Mouse (Mus musculus) midbrain, embryonic 11.5 days (tissue): ENCODE results near the gene Aff1. TPM values are rescaled to one million over a fixed set of nuclear protein-coding genes. Genes with fewer than 3 reads are reported as not detected.

ENCODE experiments used
- ATAC-seq: fragments of 200-750 bp; cut with Nextera tagmentation; 2 replicates; pipeline ENCODE4 v1.8.0; 2017; ENCODE audit warnings: moderate TSS enrichment, moderate library complexity; ENCODE audit not compliant: low FRiP score
- DNase-seq: peaks from one replicate; pipeline ENCODE4 v3.0.0; 2015; ENCODE audit warnings: low spot score; ENCODE audit errors: missing footprints
- H3K27ac ChIP-seq: fragments of 300-500 bp; sonication (generic); 2 replicates; pipeline ENCODE4 v1.5.1; 2014; ENCODE audit warnings: low read depth, low read length
- H3K27me3 ChIP-seq: fragments of 300-500 bp; sonication (generic); 2 replicates; pipeline ENCODE4 v1.6.1; 2014; ENCODE audit warnings: mild to moderate bottlenecking, low read length, moderate library complexity, mixed read lengths; ENCODE audit not compliant: control insufficient read depth, insufficient read depth
- H3K36me3 ChIP-seq: fragments of 300-500 bp; sonication (generic); 2 replicates; pipeline ENCODE4 v1.6.1; 2014; ENCODE audit warnings: mild to moderate bottlenecking, low read length, moderate library complexity, mixed read lengths; ENCODE audit not compliant: control insufficient read depth, insufficient read depth
- H3K4me1 ChIP-seq: fragments of 300-500 bp; sonication (generic); 2 replicates; pipeline ENCODE4 v1.6.1; 2014; ENCODE audit warnings: low read length; ENCODE audit not compliant: control insufficient read depth, insufficient read depth
- H3K4me2 ChIP-seq: fragments of 300-500 bp; sonication (generic); 2 replicates; pipeline ENCODE4 v1.6.1; 2014; ENCODE audit warnings: mild to moderate bottlenecking, moderate library complexity
- H3K4me3 ChIP-seq: fragments of 300-500 bp; sonication (generic); 2 replicates; pipeline ENCODE4 v1.5.1; 2014; ENCODE audit warnings: low read depth, low read length
- H3K9ac ChIP-seq: fragments of 300-500 bp; sonication (generic); 2 replicates; pipeline ENCODE4 v1.6.1; 2014; ENCODE audit warnings: low read length
- H3K9me3 ChIP-seq: fragments of 300-500 bp; sonication (generic); 2 replicates; pipeline ENCODE4 v1.6.1; 2016; ENCODE audit warnings: low read length; ENCODE audit not compliant: control insufficient read depth
- WGBS: fragments of 180-500 bp; shearing (Covaris S2); extraction: QIAGEN DNeasy Blood & Tissue Kit; methylation state at CpG from one replicate; pipeline ENCODE4 v1.1.7; 2014; 5-methylcytosine and 5-hydroxymethylcytosine counted together
- polyA plus RNA-seq: library from polyadenylated mRNA; unstranded; fragments of >200 nt; fragmentation: Nextera tagmentation; extraction: Ambion mirVana; gene quantifications from 2 replicates; pipeline ENCODE4 v1.2.1, GENCODE M21; 2014

Gene Aff1
- polyA plus RNA-seq, 1 experiment from 2014 or later: 5.9 TPM

- no peaks in the 10 kb centered on the region for H3K36me3 ChIP-seq
- H3K27me3 ChIP-seq: no peaks in the 10 kb centered on the region
- 88% methylated on average over 1 of the region's 1 CpGs for WGBS
- H3K4me2 ChIP-seq: no peak overlapping the region
- no peaks in the 10 kb centered on the region for H3K4me1 ChIP-seq
- H3K27ac ChIP-seq: no peak overlapping the region
- no peak overlapping the region for H3K4me3 ChIP-seq
- H3K9me3 ChIP-seq: no peaks in the 10 kb centered on the region
- ATAC-seq (no peak), DNase-seq (no peak)
- H3K9ac ChIP-seq: no peak overlapping the region
Observed at GRCm38 (mm10) chr5:103819674-103820073, 127.5 kb downstream of the Aff1 start.

DNA sequence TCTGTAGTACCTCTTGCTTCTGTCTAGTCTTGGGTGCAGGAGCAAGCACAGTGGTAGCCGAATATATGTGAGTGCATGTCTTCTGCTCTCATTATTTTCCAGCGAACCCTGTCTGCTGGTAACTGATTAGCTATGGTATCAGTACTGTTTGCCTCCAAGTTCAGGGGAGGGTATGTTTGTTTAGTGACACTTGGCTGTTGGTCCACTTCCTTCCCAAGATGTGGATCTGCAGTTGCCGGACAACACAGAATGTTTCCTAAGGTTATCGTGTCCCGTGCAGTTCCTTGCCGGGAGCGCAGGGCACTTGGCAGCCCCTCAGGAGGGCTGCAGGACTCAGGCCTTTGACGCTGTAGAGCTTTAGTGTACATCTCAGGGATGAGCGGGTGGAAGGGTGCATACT is 128.9 kb downstream of the Aff1 start:
- ATAC-seq (no peak), DNase-seq (no peak)
- no peaks in the 10 kb centered on the region for H3K27me3 ChIP-seq
- H3K4me2 ChIP-seq: no peak overlapping the region
- no peaks in the 10 kb centered on the region for H3K4me1 ChIP-seq
- no peak overlapping the region for H3K4me3 ChIP-seq
- H3K27ac ChIP-seq: no peak overlapping the region
- H3K36me3 ChIP-seq: no peaks in the 10 kb centered on the region
- WGBS: 87% methylated on average over 9 of the region's 9 CpGs
- H3K9ac ChIP-seq: no peak overlapping the region
- no peaks in the 10 kb centered on the region for H3K9me3 ChIP-seq

DNA sequence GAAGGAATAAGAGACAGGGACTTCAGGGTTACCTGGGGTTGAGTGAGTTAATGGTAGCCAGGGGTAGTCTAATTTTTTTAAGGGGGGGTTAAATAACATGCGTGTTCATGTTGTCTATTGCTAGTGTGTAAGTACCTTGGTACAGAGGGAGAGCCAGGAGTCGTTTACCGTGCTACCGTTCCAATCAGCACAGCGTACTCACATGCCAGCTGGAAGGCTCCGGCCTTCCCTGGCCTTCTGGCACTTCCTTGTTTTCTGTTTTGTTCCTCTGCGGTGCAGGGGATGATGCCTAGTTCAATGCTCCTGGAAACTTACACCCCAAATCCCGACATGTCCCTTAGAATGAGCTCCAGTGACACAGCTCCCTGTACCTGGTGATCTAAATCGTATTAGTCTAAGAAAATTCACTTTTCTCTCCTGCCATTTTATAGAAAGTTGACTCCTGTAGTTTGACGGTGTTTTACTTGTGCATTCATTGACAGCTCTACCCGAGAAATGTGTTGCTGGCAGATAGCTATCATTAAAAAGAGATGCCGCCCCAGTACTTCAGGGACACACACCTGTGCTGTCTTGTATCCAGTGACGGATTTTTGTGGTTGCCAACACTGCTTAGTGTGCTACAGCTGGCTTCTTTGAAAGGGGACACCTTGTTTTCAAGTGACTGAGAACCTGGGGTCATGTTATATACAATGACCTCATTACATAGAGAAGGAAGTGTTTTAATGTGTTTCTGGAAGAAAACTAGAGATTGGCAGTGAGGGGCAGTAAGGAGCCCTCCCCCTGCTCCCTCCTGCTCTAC is 129.5 kb downstream of the Aff1 start:
- ATAC-seq (no peak), DNase-seq (no peak)
- no peak overlapping the region for H3K9ac ChIP-seq
- WGBS: 89% methylated on average over 13 of the region's 13 CpGs
- no peak overlapping the region for H3K4me3 ChIP-seq
- H3K27me3 ChIP-seq: no peaks in the 10 kb centered on the region
- no peak overlapping the region for H3K27ac ChIP-seq
- H3K4me1 ChIP-seq: no peaks in the 10 kb centered on the region
- no peaks in the 10 kb centered on the region for H3K36me3 ChIP-seq
- H3K4me2 ChIP-seq: no peak overlapping the region
- H3K9me3 ChIP-seq: no peaks in the 10 kb centered on the region

DNA sequence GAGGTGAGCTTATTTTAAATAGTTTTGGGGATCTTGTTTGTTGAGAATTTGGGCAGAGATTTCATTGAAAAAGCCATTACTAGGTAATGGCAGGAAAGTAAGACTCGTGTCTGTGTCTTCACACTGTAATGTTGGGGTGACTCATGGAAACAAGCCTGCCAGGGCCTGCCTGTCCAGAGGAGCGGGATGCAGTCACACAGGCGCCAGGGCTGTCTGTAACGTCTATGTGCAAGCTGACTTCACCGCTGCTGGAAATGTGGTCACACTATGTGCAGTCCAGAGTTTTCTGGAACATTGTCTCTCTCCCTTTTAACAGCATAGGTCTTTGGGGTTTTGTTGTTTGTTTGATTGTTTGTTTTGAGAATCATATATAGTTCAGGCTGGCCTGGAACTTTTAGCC is 130.8 kb downstream of the Aff1 start:
- no peak overlapping the region for H3K4me2 ChIP-seq
- H3K9ac ChIP-seq: no peak overlapping the region
- H3K4me1 ChIP-seq: no peaks in the 10 kb centered on the region
- no peak overlapping the region for H3K27ac ChIP-seq
- no peaks in the 10 kb centered on the region for H3K9me3 ChIP-seq
- DNase-seq: no peak
- H3K27me3 ChIP-seq: no peaks in the 10 kb centered on the region
- H3K36me3 ChIP-seq: no peaks in the 10 kb centered on the region
- H3K4me3 ChIP-seq: no peak overlapping the region
- 92% methylated on average over 5 of the region's 5 CpGs for WGBS
- no peak for ATAC-seq

GRCm38 (mm10) chr5:103828304-103828703 is 136.1 kb downstream of the Aff1 start:
- no peaks in the 10 kb centered on the region for H3K4me1 ChIP-seq
- H3K9ac ChIP-seq: no peak overlapping the region
- no peak overlapping the region for H3K4me3 ChIP-seq
- H3K9me3 ChIP-seq: no peaks in the 10 kb centered on the region
- H3K27me3 ChIP-seq: no peaks in the 10 kb centered on the region
- no peak overlapping the region for H3K27ac ChIP-seq
- ATAC-seq (no peak), DNase-seq (no peak)
- no peaks in the 10 kb centered on the region for H3K36me3 ChIP-seq
- no peak overlapping the region for H3K4me2 ChIP-seq
- WGBS: 87% methylated on average over 21 of the region's 21 CpGs

- Histone ChIP-seq H3K36me3 (no peaks in the 10 kb centered on the region), H3K27ac (no peak overlapping the region), H3K27me3 (no peaks in the 10 kb centered on the region), H3K9ac (no peak overlapping the region), H3K4me2 (no peak overlapping the region), H3K4me3 (no peak overlapping the region), H3K9me3 (no peaks in the 10 kb centered on the region), H3K4me1 (no peaks in the 10 kb centered on the region)
- no peak for ATAC-seq
- WGBS: 87% methylated on average over 8 of the region's 8 CpGs
- DNase-seq: no peak
Observed at GRCm38 (mm10) chr5:103828729-103829128, 136.6 kb downstream of the Aff1 start.

DNA sequence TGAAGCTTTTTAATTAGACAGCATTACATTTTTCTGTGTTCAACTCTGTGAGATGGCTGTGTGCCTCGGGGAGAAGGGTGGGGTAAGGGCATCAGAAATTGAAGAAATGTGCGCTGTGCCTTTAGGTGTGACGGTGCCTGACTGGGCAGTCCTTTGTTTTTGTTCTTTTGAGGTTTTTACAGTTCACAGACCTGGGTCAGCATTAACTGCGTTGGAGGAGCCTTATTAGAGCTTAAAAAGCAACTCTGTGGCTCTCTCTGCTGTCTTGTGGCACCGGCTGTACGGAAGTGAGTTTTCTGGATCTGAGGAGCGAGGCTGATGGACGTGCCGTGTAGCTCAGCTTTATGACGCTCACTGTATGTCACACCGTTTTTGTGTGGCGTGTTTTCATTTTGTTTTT is 137.0 kb downstream of the Aff1 start:
- Histone ChIP-seq H3K36me3 (0 out of 2 replicates have a peak, but pooled peaks cover 2% of the 10 kb centered on the region), H3K27ac (no peak overlapping the region), H3K9ac (no peak overlapping the region), H3K4me2 (no peak overlapping the region), H3K27me3 (no peaks in the 10 kb centered on the region), H3K4me1 (no peaks in the 10 kb centered on the region), H3K9me3 (no peaks in the 10 kb centered on the region), H3K4me3 (no peak overlapping the region)
- ATAC-seq: no peak
- no peak for DNase-seq
- 78% methylated on average over 12 of the region's 12 CpGs for WGBS

- DNase-seq: no peak
- WGBS: 92% methylated on average over 1 of the region's 1 CpGs
- Histone ChIP-seq H3K4me2 (no peak overlapping the region), H3K27me3 (no peaks in the 10 kb centered on the region), H3K4me3 (no peak overlapping the region), H3K9ac (no peak overlapping the region), H3K36me3 (0 out of 2 replicates have a peak, but pooled peaks cover 2% of the 10 kb centered on the region), H3K9me3 (no peaks in the 10 kb centered on the region), H3K27ac (no peak overlapping the region), H3K4me1 (no peaks in the 10 kb centered on the region)
- no peak for ATAC-seq
Observed at GRCm38 (mm10) chr5:103830886-103831285, 138.7 kb downstream of the Aff1 start.

GRCm38 (mm10) chr5:103835471-103836147 is 143.4 kb downstream of the Aff1 start:
- ATAC-seq (no peak), DNase-seq (no peak)
- H3K9me3 ChIP-seq: no peaks in the 10 kb centered on the region
- no peaks in the 10 kb centered on the region for H3K27me3 ChIP-seq
- H3K4me2 ChIP-seq: no peak overlapping the region
- 87% methylated on average over 15 of the region's 15 CpGs for WGBS
- H3K4me1 ChIP-seq: no peaks in the 10 kb centered on the region
- H3K36me3 ChIP-seq: 0 out of 2 replicates have a peak, but pooled peaks cover 2% of the 10 kb centered on the region
- H3K9ac ChIP-seq: no peak overlapping the region
- H3K27ac ChIP-seq: no peak overlapping the region
- no peak overlapping the region for H3K4me3 ChIP-seq
